Mouse (Mus musculus) limb, embryonic 13.5 days (tissue): ENCODE data around the gene Dgkb. TPM values are rescaled to one million over a fixed set of nuclear protein-coding genes. Genes with fewer than 3 reads are reported as not detected.
A peak's percentile ranks its signal among the peaks of the same experiment; 100 is the strongest.

Source experiments
- ATAC-seq: fragments of 200-750 bp; cut with Nextera tagmentation; 2 replicates; pipeline ENCODE4 v1.8.0; 2017; ENCODE audit warnings: low read depth, moderate number of reproducible peaks, moderate TSS enrichment; ENCODE audit not compliant: low FRiP score
- H3K27ac ChIP-seq: fragments of 300-500 bp; sonication (generic); 2 replicates; pipeline ENCODE4 v1.5.1; 2015; ENCODE audit warnings: inconsistent platforms, mild to moderate bottlenecking, moderate library complexity
- H3K27me3 ChIP-seq: fragments of 300-500 bp; sonication (generic); 2 replicates; pipeline ENCODE4 v1.6.1; 2015; ENCODE audit warnings: mild to moderate bottlenecking, inconsistent platforms
- H3K36me3 ChIP-seq: fragments of 300-500 bp; sonication (generic); 2 replicates; pipeline ENCODE4 v1.6.1; 2015; ENCODE audit warnings: inconsistent platforms, mild to moderate bottlenecking, moderate library complexity
- H3K4me1 ChIP-seq: fragments of 300-500 bp; sonication (generic); 2 replicates; pipeline ENCODE4 v1.6.1; 2015; ENCODE audit warnings: inconsistent platforms
- H3K4me2 ChIP-seq: fragments of 300-500 bp; sonication (generic); replicated peaks from 2 replicates; pipeline ENCODE4 v1.6.1; 2015; ENCODE audit warnings: inconsistent platforms, mild to moderate bottlenecking, moderate library complexity
- H3K4me3 ChIP-seq: fragments of 300-500 bp; sonication (generic); 2 replicates; pipeline ENCODE4 v1.5.1; 2015; ENCODE audit warnings: moderate library complexity, mild to moderate bottlenecking, inconsistent platforms
- H3K9ac ChIP-seq: fragments of 300-500 bp; sonication (generic); 2 replicates; pipeline ENCODE4 v1.6.1; 2015; ENCODE audit warnings: mild to moderate bottlenecking, inconsistent platforms
- H3K9me3 ChIP-seq: fragments of 300-500 bp; sonication (generic); 2 replicates; pipeline ENCODE4 v1.6.1; 2016; ENCODE audit warnings: inconsistent platforms
- WGBS: fragments of 180-500 bp; shearing (Covaris S2); methylation state at CpG from one replicate; pipeline ENCODE4 v1.1.7; 2015; 5-methylcytosine and 5-hydroxymethylcytosine counted together
- polyA plus RNA-seq: library from polyadenylated mRNA; unstranded; fragments of >200 nt; fragmentation: Nextera tagmentation; extraction: Ambion mirVana; gene quantifications from 2 replicates; pipeline ENCODE4 v1.2.1, GENCODE M21; 2015

Gene Dgkb
- polyA plus RNA-seq, 1 experiment from 2014 or later = 1.0 TPM

GRCm38 (mm10) chr12:38309885-38310284, 492.4 kb downstream of the Dgkb start:
- Histone ChIP-seq H3K9me3 (no peaks in the 10 kb centered on the region), H3K27me3 (no peaks in the 10 kb centered on the region), H3K4me2 (no peak overlapping the region), H3K4me1 (no peaks in the 10 kb centered on the region), H3K27ac (no peak overlapping the region), H3K9ac (no peak overlapping the region), H3K36me3 (no peaks in the 10 kb centered on the region), H3K4me3 (no peak overlapping the region)
- no peak for ATAC-seq

DNA sequence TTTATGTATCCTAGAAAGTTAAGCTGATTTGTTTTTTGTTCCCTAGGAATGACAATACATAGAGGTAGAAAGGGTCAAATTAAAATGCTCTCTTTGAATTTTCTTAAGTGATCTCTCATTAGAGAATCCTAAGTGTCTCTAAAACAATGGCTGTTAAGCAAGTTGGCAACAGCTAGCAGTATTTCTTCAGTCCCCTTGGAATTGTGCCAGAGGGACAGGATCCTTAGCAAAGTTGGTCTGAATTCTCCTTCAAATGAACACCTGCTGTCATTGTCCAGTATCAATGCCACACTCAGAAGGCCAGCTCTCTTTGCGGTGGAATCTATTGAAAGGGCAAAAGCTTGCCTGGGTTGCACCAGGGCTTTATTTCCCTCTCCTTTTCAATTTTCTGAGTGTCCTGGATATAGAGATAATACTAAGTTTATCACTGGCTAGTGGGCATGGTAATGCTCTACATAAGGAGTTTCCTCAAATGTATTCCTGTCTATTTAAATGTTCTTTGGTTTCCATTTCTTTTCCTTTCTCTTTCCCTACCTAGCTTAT, 510.3 kb downstream of the Dgkb start:
- 94% methylated on average over 1 of the region's 1 CpGs for WGBS
- no peak for ATAC-seq
- H3K27ac ChIP-seq = no peak overlapping the region
- no peaks in the 10 kb centered on the region for H3K27me3 ChIP-seq
- no peak overlapping the region for H3K4me3 ChIP-seq
- H3K4me1 ChIP-seq = no peaks in the 10 kb centered on the region
- no peaks in the 10 kb centered on the region for H3K36me3 ChIP-seq
- H3K4me2 ChIP-seq = no peak overlapping the region
- H3K9me3 ChIP-seq = no peaks in the 10 kb centered on the region
- no peak overlapping the region for H3K9ac ChIP-seq

GRCm38 (mm10) chr12:38328779-38329178, 511.3 kb downstream of the Dgkb start:
- Histone ChIP-seq H3K27me3 (no peaks in the 10 kb centered on the region), H3K4me2 (no peak overlapping the region), H3K36me3 (no peaks in the 10 kb centered on the region), H3K4me1 (no peaks in the 10 kb centered on the region), H3K9me3 (no peaks in the 10 kb centered on the region), H3K4me3 (no peak overlapping the region), H3K27ac (no peak overlapping the region), H3K9ac (no peak overlapping the region)
- ATAC-seq = no peak

- H3K27ac ChIP-seq = no peak overlapping the region
- ATAC-seq = peak; percentile 48; the same call in 1 of the 2 replicates
- 15% methylated on average over 6 of the region's 6 CpGs for WGBS
These were observed 525.1 kb downstream of the Dgkb start for GRCm38 (mm10) chr12:38342657-38343056.

DNA sequence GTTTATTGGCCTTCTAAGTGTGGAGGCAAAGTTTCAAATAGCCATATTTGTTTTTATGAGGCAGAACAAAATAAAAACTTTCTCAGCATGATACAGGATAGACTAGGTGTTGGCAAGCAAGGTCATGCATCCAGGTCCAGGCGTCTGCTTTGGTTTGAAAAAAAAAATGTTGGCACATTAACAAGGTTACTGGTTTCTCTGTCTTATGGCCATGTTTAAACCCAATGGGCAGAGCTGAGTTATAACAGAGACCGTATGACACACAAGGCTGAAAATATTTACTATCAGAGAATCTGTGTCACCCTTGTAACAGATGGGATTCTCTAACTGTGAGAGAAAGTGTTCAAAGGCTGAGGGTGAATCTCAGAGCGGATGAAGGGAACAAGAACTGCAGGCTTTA, 535.0 kb downstream of the Dgkb start:
- WGBS = 71% methylated on average over 3 of the region's 3 CpGs
- no peak for ATAC-seq

More at GRCm38 (mm10) chr12:38342657-38343056, 525.1 kb downstream of the Dgkb start:
- no peak overlapping the region for H3K4me2 ChIP-seq
- no peaks in the 10 kb centered on the region for H3K27me3 ChIP-seq
- no peak overlapping the region for H3K9ac ChIP-seq
- no peak overlapping the region for H3K4me3 ChIP-seq
- H3K4me1 ChIP-seq = no peaks in the 10 kb centered on the region
- H3K36me3 ChIP-seq = no peaks in the 10 kb centered on the region
- H3K9me3 ChIP-seq = no peaks in the 10 kb centered on the region

GRCm38 (mm10) chr12:38356386-38356785, 538.9 kb downstream of the Dgkb start:
- H3K27me3 ChIP-seq = no peaks in the 10 kb centered on the region
- no peaks in the 10 kb centered on the region for H3K4me1 ChIP-seq
- ATAC-seq = no peak
- H3K27ac ChIP-seq = no peak overlapping the region
- H3K4me3 ChIP-seq = no peak overlapping the region
- WGBS = 87% methylated on average over 1 of the region's 1 CpGs
- no peak overlapping the region for H3K9ac ChIP-seq
- no peak overlapping the region for H3K4me2 ChIP-seq
- H3K9me3 ChIP-seq = no peaks in the 10 kb centered on the region
- no peaks in the 10 kb centered on the region for H3K36me3 ChIP-seq

More for the DNA sequence above, 535.0 kb downstream of the Dgkb start:
- Histone ChIP-seq H3K9ac (no peak overlapping the region), H3K9me3 (no peaks in the 10 kb centered on the region), H3K27me3 (no peaks in the 10 kb centered on the region), H3K4me2 (no peak overlapping the region), H3K4me1 (no peaks in the 10 kb centered on the region), H3K4me3 (no peak overlapping the region), H3K27ac (no peak overlapping the region), H3K36me3 (no peaks in the 10 kb centered on the region)

- ATAC-seq = no peak
- Histone ChIP-seq H3K4me1 (no peaks in the 10 kb centered on the region), H3K4me2 (no peak overlapping the region), H3K9ac (no peak overlapping the region), H3K27me3 (no peaks in the 10 kb centered on the region), H3K36me3 (no peaks in the 10 kb centered on the region), H3K4me3 (no peak overlapping the region), H3K27ac (no peak overlapping the region), H3K9me3 (no peaks in the 10 kb centered on the region)
- 79% methylated on average over 4 of the region's 4 CpGs for WGBS
These were observed 544.0 kb downstream of the Dgkb start for GRCm38 (mm10) chr12:38361491-38361890.

- Histone ChIP-seq H3K4me3 (no peak overlapping the region), H3K27me3 (no peaks in the 10 kb centered on the region), H3K36me3 (no peaks in the 10 kb centered on the region), H3K4me1 (no peaks in the 10 kb centered on the region), H3K9ac (no peak overlapping the region), H3K9me3 (no peaks in the 10 kb centered on the region), H3K27ac (no peak overlapping the region), H3K4me2 (no peak overlapping the region)
- ATAC-seq = no peak
- WGBS = 77% methylated on average over 2 of the region's 2 CpGs
These were observed 554.1 kb downstream of the Dgkb start for GRCm38 (mm10) chr12:38371597-38371996.

GRCm38 (mm10) chr12:38374159-38374558, 556.6 kb downstream of the Dgkb start:
- H3K9ac ChIP-seq = no peak overlapping the region
- no peaks in the 10 kb centered on the region for H3K9me3 ChIP-seq
- WGBS = 84% methylated on average over 3 of the region's 3 CpGs
- no peak overlapping the region for H3K27ac ChIP-seq
- no peak for ATAC-seq
- no peaks in the 10 kb centered on the region for H3K36me3 ChIP-seq
- H3K27me3 ChIP-seq = no peaks in the 10 kb centered on the region
- H3K4me1 ChIP-seq = no peaks in the 10 kb centered on the region
- H3K4me2 ChIP-seq = no peak overlapping the region
- no peak overlapping the region for H3K4me3 ChIP-seq

DNA sequence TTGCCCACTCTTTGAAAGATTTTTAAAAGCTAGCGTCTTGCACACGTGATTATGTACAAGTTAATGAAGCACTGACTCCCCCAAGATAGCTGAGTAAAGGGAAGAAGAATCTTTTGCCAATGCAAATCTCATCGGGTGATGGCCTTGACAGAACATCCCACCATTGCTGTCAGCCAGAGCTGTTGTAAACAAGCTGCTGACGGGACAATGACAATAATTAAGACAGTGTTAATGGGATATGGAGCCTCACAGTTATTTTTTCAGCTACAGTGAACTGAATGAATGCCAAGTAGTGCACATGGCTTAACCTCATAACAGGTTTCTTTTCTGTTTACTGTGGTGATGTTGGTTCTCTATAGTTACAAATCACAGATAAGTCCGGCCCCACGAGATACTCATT, 568.4 kb downstream of the Dgkb start:
- ATAC-seq = no peak
- Histone ChIP-seq H3K9me3 (no peaks in the 10 kb centered on the region), H3K4me1 (no peaks in the 10 kb centered on the region)

DNA sequence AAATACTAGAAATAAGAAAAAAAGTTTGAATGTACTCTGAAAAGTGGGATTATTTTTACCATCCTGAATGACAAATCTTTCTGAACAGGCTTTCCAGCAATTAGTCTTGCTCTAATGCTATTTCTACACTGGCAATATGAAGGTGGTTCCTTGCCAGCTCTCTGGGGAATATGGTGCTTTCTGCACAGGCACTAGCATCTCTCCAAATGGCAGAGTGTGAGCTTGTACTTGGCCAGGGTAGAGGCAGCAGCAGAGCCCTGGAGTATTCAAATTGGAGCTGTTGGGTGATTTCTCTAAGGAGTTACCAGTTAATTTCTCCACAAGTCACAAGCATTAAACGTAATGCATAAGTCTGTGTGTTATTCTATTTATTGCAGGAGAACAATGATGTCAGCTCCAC, 569.5 kb downstream of the Dgkb start:
- Histone ChIP-seq H3K27ac (no peak overlapping the region), H3K27me3 (no peaks in the 10 kb centered on the region), H3K9ac (no peak overlapping the region), H3K9me3 (no peaks in the 10 kb centered on the region), H3K4me1 (no peaks in the 10 kb centered on the region), H3K4me3 (no peak overlapping the region), H3K36me3 (no peaks in the 10 kb centered on the region), H3K4me2 (no peak overlapping the region)
- ATAC-seq = no peak
- WGBS = 69% methylated on average over 1 of the region's 1 CpGs

More for the DNA sequence above, 568.4 kb downstream of the Dgkb start:
- no peaks in the 10 kb centered on the region for H3K36me3 ChIP-seq
- H3K4me2 ChIP-seq = no peak overlapping the region
- H3K27ac ChIP-seq = no peak overlapping the region
- 86% methylated on average over 6 of the region's 6 CpGs for WGBS
- no peak overlapping the region for H3K4me3 ChIP-seq
- no peaks in the 10 kb centered on the region for H3K27me3 ChIP-seq
- H3K9ac ChIP-seq = no peak overlapping the region

GRCm38 (mm10) chr12:38387654-38388053, 570.1 kb downstream of the Dgkb start:
- H3K4me2 ChIP-seq = no peak overlapping the region
- WGBS = 85% methylated on average over 2 of the region's 2 CpGs
- no peak overlapping the region for H3K9ac ChIP-seq
- no peak overlapping the region for H3K4me3 ChIP-seq
- no peaks in the 10 kb centered on the region for H3K36me3 ChIP-seq
- H3K27ac ChIP-seq = no peak overlapping the region
- no peaks in the 10 kb centered on the region for H3K27me3 ChIP-seq
- no peaks in the 10 kb centered on the region for H3K4me1 ChIP-seq
- no peak for ATAC-seq
- no peaks in the 10 kb centered on the region for H3K9me3 ChIP-seq

DNA sequence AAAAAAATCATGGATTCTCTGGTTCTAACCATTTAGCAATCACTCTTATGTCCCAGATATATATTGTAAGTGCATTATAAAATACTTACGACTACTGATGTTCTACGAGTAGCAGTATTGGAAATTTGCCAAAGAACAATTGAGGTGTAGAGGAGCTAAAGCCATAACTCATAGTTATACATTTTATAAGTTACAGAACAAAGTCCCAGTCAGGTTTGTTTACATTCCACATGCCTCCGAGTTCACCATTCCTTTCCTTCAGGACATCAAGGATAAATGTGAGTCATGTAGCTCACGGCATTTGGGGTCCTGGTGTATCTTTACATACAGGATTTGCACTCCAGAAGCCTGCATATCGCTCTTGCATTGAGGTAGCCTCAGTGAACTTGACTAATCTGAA, 570.7 kb downstream of the Dgkb start:
- WGBS = 58% methylated on average over 5 of the region's 5 CpGs
- no peaks in the 10 kb centered on the region for H3K36me3 ChIP-seq
- no peaks in the 10 kb centered on the region for H3K9me3 ChIP-seq
- no peaks in the 10 kb centered on the region for H3K27me3 ChIP-seq
- H3K9ac ChIP-seq = no peak overlapping the region
- no peak overlapping the region for H3K27ac ChIP-seq
- H3K4me1 ChIP-seq = no peaks in the 10 kb centered on the region
- no peak overlapping the region for H3K4me2 ChIP-seq
- no peak for ATAC-seq
- no peak overlapping the region for H3K4me3 ChIP-seq
